Mouse (Mus musculus) thymus, postnatal 36 days (tissue): ENCODE data around the gene Fkbp10.

ENCODE experiments used
- DNase-seq, 2 experiments: peaks; one replicate each; pipeline ENCODE4 v3.0.0; 2022; ENCODE audit warnings: mixed read lengths in 2 of 2

Fkbp10 gene

DNA sequence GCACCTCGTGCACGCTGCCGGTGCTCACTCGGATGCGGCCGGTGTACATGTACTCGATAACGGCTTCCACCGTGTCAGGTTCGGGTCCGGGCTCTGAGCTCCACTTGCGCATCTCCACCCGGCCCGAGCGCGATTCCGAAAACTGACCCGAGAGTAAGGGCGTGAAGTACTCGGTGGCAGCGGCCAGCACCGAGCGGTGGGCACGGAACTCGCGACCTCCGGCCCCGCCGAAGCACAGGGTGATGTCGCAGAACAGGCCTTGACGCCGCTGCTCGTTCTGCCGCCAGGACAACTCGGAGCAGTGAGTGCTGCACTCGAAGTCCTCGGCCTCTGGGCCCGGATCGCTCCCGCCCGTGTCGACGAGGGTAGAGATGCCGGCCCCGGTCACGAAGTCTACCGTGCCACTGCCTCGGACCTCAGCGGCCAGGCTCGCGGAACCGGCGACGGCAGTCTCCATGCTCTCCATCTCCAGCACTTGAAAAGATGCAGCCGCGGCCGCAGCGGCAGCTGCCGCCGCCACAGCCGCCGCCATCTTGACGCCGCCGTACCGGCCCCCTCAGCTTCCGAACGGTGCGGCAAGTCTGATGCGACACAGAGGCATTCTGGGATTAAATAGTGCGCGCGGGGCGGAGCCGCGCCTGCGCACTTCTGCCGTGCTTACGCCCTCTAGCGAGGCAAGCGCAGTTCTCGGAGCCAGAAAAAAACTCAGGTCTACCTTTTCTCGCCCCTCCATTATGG, 56.9 kb downstream of the Fkbp10 start, which contains the start of gene Klhl11:
Klhl11 (minus strand) TSS at position 545 of the 738 bp plus-strand sequence.
- peak; percentile 91 for DNase-seq

DNA sequence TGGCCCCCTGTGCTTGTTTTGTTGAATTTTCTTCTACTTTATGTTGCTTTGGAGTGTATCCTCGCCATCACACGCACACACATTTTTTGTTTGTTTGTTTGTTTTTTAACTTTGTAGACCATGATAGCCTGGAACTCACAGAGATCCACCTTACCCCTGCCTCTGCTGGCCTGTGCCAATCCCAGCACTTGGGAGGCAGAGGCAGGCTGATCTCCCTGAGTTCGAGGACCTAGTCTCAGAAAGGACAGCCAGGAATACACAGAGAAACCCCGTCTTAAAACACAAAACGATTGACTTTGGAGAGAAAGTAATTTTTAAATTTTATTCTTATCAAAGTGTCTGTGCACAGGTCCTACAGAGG, 57.4 kb downstream of the Fkbp10 start:
- DNase-seq = no peak
